Mouse (Mus musculus): ENCODE data around the gene Eif4e2. TPM values are rescaled to one million over a fixed set of nuclear protein-coding genes. Genes with fewer than 3 reads are reported as not detected.
A peak's percentile ranks its signal among the peaks of the same experiment; 100 is the strongest.

Eif4e2 gene
- polyA plus RNA-seq, 1 experiment from 2014 or later, result 148 TPM

GRCm38 (mm10) chr1:87183998-87184750 lies 29.5 kb upstream of the Eif4e2 start:
- no peak overlapping the region for H3K27ac ChIP-seq (replicated peaks)
- 29% methylated on average over 15 of the region's 15 CpGs for WGBS
- no peaks in the 10 kb centered on the region for H3K36me3 ChIP-seq
- no peak overlapping the region for H3K9ac ChIP-seq (replicated peaks)
- no peaks in the 10 kb centered on the region for H3K9me3 ChIP-seq
- peak overlapping the region; percentile 34 for H3K4me2 ChIP-seq (replicated peaks)
- peaks cover 77% of the 10 kb centered on the region for H3K27me3 ChIP-seq
- H3K4me3 ChIP-seq, result no peak overlapping the region
- no peak for ATAC-seq (ENCODE audit: low FRiP score, low read depth)
- H3K4me1 ChIP-seq, result peaks cover 10% of the 10 kb centered on the region

DNA sequence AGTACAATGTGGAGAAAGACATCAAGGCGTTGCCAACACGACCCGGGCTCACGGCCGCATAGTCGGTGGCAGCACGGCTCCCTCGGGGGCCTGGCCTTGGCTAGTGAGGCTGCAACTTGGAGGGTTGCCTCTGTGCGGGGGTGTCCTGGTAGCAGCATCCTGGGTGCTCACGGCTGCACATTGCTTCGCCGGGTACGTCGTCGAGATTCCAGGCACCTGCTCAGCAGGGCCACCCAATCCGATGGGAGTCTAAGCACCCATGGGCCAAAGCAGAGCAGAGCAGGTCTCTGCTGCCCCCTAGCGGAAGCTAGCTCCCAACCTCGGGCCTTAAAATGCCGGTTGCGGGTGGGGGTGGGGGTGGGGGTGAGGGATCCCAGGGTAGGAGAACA lies 29.0 kb upstream of the Eif4e2 start:
- 10% methylated on average over 20 of the region's 20 CpGs for WGBS
- no peaks in the 10 kb centered on the region for H3K36me3 ChIP-seq
- H3K27me3 ChIP-seq, result peaks cover 82% of the 10 kb centered on the region
- ATAC-seq (ENCODE audit: low FRiP score, low read depth), result no peak
- peaks cover 10% of the 10 kb centered on the region for H3K4me1 ChIP-seq
- no peaks in the 10 kb centered on the region for H3K9me3 ChIP-seq
- no peak overlapping the region for H3K9ac ChIP-seq (replicated peaks)
- no peak overlapping the region for H3K4me3 ChIP-seq
- H3K4me2 ChIP-seq (replicated peaks), result peak overlapping the region; percentile 34
- H3K27ac ChIP-seq (replicated peaks), result no peak overlapping the region

GRCm38 (mm10) chr1:87185526-87185925 lies 28.2 kb upstream of the Eif4e2 start:
- Histone ChIP-seq H3K4me1 (peaks cover 10% of the 10 kb centered on the region), H3K9ac (replicated peaks) (no peak overlapping the region), H3K9me3 (no peaks in the 10 kb centered on the region), H3K4me2 (replicated peaks) (no peak overlapping the region), H3K4me3 (no peak overlapping the region), H3K27me3 (peaks cover 87% of the 10 kb centered on the region), H3K36me3 (no peaks in the 10 kb centered on the region), H3K27ac (replicated peaks) (no peak overlapping the region)
- WGBS, result 9% methylated on average over 13 of the region's 13 CpGs
- ATAC-seq (ENCODE audit: low FRiP score, low read depth), result no peak

DNA sequence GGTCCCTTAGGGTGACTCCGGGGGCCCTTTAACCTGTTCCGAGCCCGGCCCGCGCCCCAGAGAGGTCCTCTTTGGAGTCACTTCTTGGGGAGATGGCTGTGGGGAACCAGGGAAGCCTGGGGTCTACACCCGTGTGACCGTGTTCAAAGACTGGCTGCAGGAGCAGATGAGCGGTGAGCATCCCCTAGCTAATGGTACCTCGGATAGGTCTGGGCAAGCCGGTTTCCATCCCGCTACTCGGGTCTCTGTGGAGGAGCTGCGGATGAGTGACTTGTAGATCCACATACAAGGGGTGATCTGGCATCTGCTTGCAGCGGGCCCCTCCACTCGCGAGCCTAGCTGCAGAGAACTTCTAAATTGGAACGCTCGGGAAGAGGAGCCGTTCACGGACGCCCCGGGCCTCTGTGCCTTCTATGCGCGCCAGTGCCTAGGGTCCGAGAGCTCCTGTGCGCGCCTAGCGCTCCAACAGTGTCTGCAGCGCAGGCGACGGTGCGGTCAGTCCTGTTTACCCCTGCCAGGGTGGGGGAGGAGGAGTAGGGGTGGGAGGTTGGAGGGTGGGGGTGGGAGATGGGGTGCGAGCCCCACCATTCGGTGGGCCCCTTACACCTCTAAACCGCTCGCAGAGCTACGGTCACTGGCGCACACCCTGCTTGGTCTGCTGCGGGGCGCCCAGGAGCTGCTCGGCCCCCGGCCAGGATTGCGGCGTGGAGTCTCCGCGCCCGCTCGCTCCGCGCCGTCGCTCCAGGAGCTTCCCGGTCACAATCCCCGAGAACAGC lies 27.3 kb upstream of the Eif4e2 start:
- ATAC-seq (ENCODE audit: low FRiP score, low read depth), result peak; percentile 61
- Histone ChIP-seq H3K9ac (replicated peaks) (peak overlapping the region; percentile 48), H3K4me2 (replicated peaks) (peak overlapping the region; percentile 89), H3K9me3 (no peaks in the 10 kb centered on the region), H3K4me1 (peaks cover 10% of the 10 kb centered on the region), H3K27me3 (peaks cover 89% of the 10 kb centered on the region), H3K36me3 (no peaks in the 10 kb centered on the region), H3K4me3 (peak overlapping the region; percentile 50), H3K27ac (replicated peaks) (no peak overlapping the region)
- 2% methylated on average over 52 of the region's 54 CpGs for WGBS

DNA sequence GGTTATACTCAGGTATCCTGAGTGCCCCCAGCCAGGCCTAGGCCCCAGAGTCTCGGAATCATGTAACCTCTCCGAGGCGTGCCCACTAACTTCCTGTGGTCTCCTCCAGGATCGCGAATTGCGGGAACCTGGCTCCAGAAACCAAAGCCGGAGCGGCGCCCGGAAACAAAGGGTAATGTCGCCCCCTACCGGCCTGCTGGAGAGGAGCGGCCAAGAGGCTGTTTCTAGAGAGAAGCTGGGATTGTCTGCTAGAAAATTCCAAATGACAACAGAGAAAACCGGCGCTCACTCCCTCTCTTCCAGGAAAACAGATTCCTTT lies 26.7 kb upstream of the Eif4e2 start:
- H3K4me1 ChIP-seq, result peaks cover 10% of the 10 kb centered on the region
- WGBS, result under 1% methylated on average over 15 of the region's 15 CpGs
- ATAC-seq (ENCODE audit: low FRiP score, low read depth), result peak; percentile 48; the same call in 1 of the 2 replicates
- peak overlapping the region; percentile 48 for H3K9ac ChIP-seq (replicated peaks)
- peak overlapping the region; percentile 89 for H3K4me2 ChIP-seq (replicated peaks)
- H3K9me3 ChIP-seq, result no peaks in the 10 kb centered on the region
- H3K27me3 ChIP-seq, result peaks cover 84% of the 10 kb centered on the region
- H3K27ac ChIP-seq (replicated peaks), result no peak overlapping the region
- peak overlapping the region; percentile 50 for H3K4me3 ChIP-seq
- H3K36me3 ChIP-seq, result no peaks in the 10 kb centered on the region

DNA sequence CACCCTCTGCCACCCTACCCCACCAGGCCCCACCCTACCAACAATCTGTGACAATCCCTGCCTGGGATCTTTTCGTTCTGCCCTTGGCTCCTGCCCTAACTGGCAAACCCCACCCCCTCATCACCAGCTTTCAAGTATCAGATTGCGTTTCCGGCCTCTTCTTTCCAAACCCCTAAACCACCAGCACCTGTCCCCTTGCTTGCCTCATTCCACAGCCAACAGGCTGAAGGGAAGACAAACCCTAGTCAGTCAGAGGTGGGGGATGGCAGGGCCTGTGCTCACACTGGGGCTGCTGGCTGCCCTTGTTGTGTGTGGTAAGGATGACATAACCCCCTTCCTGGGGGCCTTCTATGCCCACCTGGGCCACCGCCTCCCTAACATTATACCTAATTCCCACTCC lies 23.3 kb upstream of the Eif4e2 start, which contains the start of gene Chrnd:
Gene Chrnd, plus strand, starts transcription at position 179 of the 400 bp plus-strand sequence.
- H3K27me3 ChIP-seq, result peaks cover 49% of the 10 kb centered on the region
- ATAC-seq (ENCODE audit: low FRiP score, low read depth), result no peak

GRCm38 (mm10) chr1:87197296-87197695 lies 16.4 kb upstream of the Eif4e2 start:
- no peak for ATAC-seq (ENCODE audit: low FRiP score, low read depth)

More for the DNA sequence above, 23.3 kb upstream of the Eif4e2 start, which contains the start of gene Chrnd:
- WGBS, result 36% methylated on average over 4 of the region's 4 CpGs
- Histone ChIP-seq H3K4me3 (no peak within 1 kb of the TSS), H3K27ac (replicated peaks) (no peak within 1 kb of the TSS), H3K4me2 (replicated peaks) (no peak within 1 kb of the TSS), H3K36me3 (no peaks in the 10 kb centered on the region), H3K4me1 (peaks cover 7% of the 10 kb centered on the region; the same call in 1 of the 2 replicates), H3K9me3 (no peaks in the 10 kb centered on the region), H3K9ac (replicated peaks) (no peak within 1 kb of the TSS)

DNA sequence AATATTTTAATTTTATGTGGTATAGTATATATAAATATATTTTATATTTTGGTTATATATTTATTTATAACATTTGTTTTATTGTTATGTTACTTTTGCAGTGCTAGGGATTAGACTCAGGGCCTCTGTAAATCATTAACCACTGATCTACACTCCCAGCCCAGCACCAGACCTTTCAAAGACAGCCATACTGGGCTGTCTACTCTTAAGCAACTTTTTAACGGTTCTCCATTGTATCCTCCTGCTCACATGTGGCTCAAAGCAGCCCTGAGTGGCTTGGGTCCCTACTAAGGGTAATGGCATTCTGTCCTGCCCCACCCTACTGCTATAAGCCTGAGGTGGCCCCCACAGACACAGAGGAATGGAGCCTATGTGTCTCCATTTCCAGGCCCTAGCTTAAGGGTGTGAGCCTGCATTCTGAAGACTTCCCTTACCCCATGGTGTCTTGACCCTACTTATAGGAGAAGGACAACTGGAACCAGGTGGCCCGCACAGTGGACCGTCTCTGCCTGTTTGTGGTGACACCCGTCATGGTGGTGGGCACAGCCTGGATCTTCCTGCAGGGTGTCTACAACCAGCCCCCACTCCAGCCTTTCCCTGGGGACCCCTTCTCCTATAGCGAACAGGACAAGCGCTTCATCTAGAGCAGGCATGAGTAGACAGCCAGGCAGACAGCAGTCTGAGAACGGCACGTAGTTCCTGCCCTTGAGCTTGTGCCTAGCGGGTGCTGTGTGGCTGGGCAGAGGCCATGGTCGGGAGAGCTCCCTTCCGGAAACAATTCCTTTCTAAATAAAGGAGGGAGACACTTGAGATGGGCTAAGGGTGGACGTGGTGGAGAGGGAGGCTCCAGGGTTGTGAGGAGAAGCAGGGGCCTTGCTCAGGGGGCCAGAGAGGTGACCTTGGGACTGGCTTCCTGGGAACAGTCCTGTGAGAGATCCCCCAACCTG lies 15.3 kb upstream of the Eif4e2 start:
- H3K27ac ChIP-seq (replicated peaks), result no peak overlapping the region
- H3K36me3 ChIP-seq, result no peaks in the 10 kb centered on the region
- no peaks in the 10 kb centered on the region for H3K4me1 ChIP-seq
- H3K4me2 ChIP-seq (replicated peaks), result no peak overlapping the region
- H3K9ac ChIP-seq (replicated peaks), result no peak overlapping the region
- ATAC-seq (ENCODE audit: low FRiP score, low read depth), result no peak
- no peak overlapping the region for H3K4me3 ChIP-seq
- 73% methylated on average over 12 of the region's 12 CpGs for WGBS
- no peaks in the 10 kb centered on the region for H3K27me3 ChIP-seq
- no peaks in the 10 kb centered on the region for H3K9me3 ChIP-seq

More at GRCm38 (mm10) chr1:87197296-87197695, 16.4 kb upstream of the Eif4e2 start:
- Histone ChIP-seq H3K4me3 (no peak overlapping the region), H3K27me3 (no peaks in the 10 kb centered on the region), H3K9me3 (no peaks in the 10 kb centered on the region), H3K36me3 (no peaks in the 10 kb centered on the region), H3K4me2 (replicated peaks) (no peak overlapping the region), H3K4me1 (no peaks in the 10 kb centered on the region), H3K9ac (replicated peaks) (no peak overlapping the region), H3K27ac (replicated peaks) (no peak overlapping the region)
- WGBS, result 89% methylated on average over 9 of the region's 9 CpGs

DNA sequence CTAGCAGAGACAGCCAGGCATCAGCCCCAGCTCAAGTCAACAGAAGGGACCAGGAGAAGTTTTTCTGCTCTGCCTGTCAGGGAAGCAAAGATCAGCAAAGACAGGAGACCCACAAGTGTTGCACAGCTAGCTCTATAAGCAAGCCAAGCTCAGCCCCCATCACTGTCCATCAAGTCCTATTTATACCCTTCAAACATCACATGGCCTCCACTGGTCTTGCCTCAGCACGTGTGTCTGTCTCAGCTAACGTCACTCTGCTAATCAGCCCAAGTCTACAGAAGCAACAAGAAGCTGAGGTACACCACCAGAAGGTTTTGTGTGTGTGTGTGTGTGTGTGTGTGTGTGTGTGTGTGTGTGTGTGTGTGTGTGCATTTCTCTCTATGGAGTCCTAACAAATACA lies 12.9 kb upstream of the Eif4e2 start:
- no peak overlapping the region for H3K27ac ChIP-seq (replicated peaks)
- no peak for ATAC-seq (ENCODE audit: low FRiP score, low read depth)
- no peaks in the 10 kb centered on the region for H3K36me3 ChIP-seq
- H3K27me3 ChIP-seq, result peaks cover 13% of the 10 kb centered on the region
- no peak overlapping the region for H3K9ac ChIP-seq (replicated peaks)
- no peaks in the 10 kb centered on the region for H3K9me3 ChIP-seq
- 78% methylated on average over 2 of the region's 2 CpGs for WGBS
- no peak overlapping the region for H3K4me3 ChIP-seq
- H3K4me1 ChIP-seq, result no peaks in the 10 kb centered on the region
- no peak overlapping the region for H3K4me2 ChIP-seq (replicated peaks)

DNA sequence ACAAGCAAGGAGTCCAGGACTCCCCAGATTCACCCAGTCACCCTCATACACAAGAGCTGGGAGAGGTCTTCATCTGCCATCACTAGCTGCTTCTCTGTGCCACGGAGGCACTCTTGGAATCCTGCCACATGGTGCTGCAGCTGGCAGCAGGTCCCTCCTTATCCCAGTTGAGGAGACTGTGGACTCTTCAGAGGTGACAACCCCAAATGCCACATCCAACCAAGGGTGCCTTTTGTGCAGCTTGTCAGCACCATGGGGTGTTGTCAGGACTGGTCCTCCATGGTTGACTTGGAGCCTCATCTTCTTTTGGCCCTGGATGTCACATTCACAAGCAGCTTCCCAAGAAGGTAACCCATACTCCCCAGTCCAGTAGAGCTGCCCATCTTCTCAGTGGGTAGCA lies 11.9 kb upstream of the Eif4e2 start:
- WGBS, result 68% methylated on average over 1 of the region's 1 CpGs
- Histone ChIP-seq H3K9ac (replicated peaks) (no peak overlapping the region), H3K9me3 (no peaks in the 10 kb centered on the region), H3K4me3 (no peak overlapping the region), H3K36me3 (no peaks in the 10 kb centered on the region), H3K27ac (replicated peaks) (no peak overlapping the region), H3K4me1 (no peaks in the 10 kb centered on the region), H3K27me3 (peaks cover 24% of the 10 kb centered on the region), H3K4me2 (replicated peaks) (no peak overlapping the region)
- ATAC-seq (ENCODE audit: low FRiP score, low read depth), result no peak

GRCm38 (mm10) chr1:87203779-87204178 lies 9.9 kb upstream of the Eif4e2 start:
- H3K9ac ChIP-seq (replicated peaks), result no peak overlapping the region
- H3K4me3 ChIP-seq, result no peak overlapping the region
- no peaks in the 10 kb centered on the region for H3K4me1 ChIP-seq
- no peaks in the 10 kb centered on the region for H3K9me3 ChIP-seq
- H3K27me3 ChIP-seq, result peaks cover 39% of the 10 kb centered on the region
- ATAC-seq (ENCODE audit: low FRiP score, low read depth), result no peak
- H3K27ac ChIP-seq (replicated peaks), result no peak overlapping the region
- H3K36me3 ChIP-seq, result no peaks in the 10 kb centered on the region
- no peak overlapping the region for H3K4me2 ChIP-seq (replicated peaks)
- 85% methylated on average over 5 of the region's 5 CpGs for WGBS

Measured in midbrain, embryonic 12.5 days (tissue).